Mouse (Mus musculus): ENCODE data around the gene Bglap3. TPM values are rescaled to one million over a fixed set of nuclear protein-coding genes. Genes with fewer than 3 reads are reported as not detected.

Gene Bglap3
- polyA plus RNA-seq, 1 experiment from 2014 or later: 0.28 TPM

- no peak for ATAC-seq (ENCODE audit: low read depth)
- H3K36me3 ChIP-seq (ENCODE audit: control insufficient read depth, insufficient read depth, low read length): no peaks in the 10 kb centered on the region
- H3K27ac ChIP-seq (ENCODE audit: low read depth, low read length): no peak overlapping the region
- H3K9me3 ChIP-seq (ENCODE audit: control insufficient read depth, low read length): no peaks in the 10 kb centered on the region
- no peaks in the 10 kb centered on the region for H3K27me3 ChIP-seq (ENCODE audit: control insufficient read depth, insufficient read depth, low read length)
- H3K4me3 ChIP-seq (ENCODE audit: low read depth, low read length): no peak overlapping the region
- 20% methylated on average over 2 of the region's 2 CpGs for WGBS
- no peak overlapping the region for H3K9ac ChIP-seq (replicated peaks; ENCODE audit: low read depth, low read length)
- H3K4me1 ChIP-seq (ENCODE audit: control insufficient read depth, insufficient read depth, low read length): peaks cover 4% of the 10 kb centered on the region
- H3K4me2 ChIP-seq (ENCODE audit: low read depth, low read length): no peak overlapping the region
Observed at GRCm38 (mm10) chr3:88331282-88331681, 41.3 kb downstream of the Bglap3 start.

GRCm38 (mm10) chr3:88328956-88329355 is 43.6 kb downstream of the Bglap3 start:
- 59% methylated on average over 5 of the region's 5 CpGs for WGBS
- H3K4me2 ChIP-seq (ENCODE audit: low read depth, low read length): no peak overlapping the region
- H3K9me3 ChIP-seq (ENCODE audit: control insufficient read depth, low read length): no peaks in the 10 kb centered on the region
- H3K9ac ChIP-seq (replicated peaks; ENCODE audit: low read depth, low read length): no peak overlapping the region
- no peaks in the 10 kb centered on the region for H3K36me3 ChIP-seq (ENCODE audit: control insufficient read depth, insufficient read depth, low read length)
- H3K27me3 ChIP-seq (ENCODE audit: control insufficient read depth, insufficient read depth, low read length): no peaks in the 10 kb centered on the region
- H3K4me3 ChIP-seq (ENCODE audit: low read depth, low read length): no peak overlapping the region
- H3K27ac ChIP-seq (ENCODE audit: low read depth, low read length): no peak overlapping the region
- no peak for ATAC-seq (ENCODE audit: low read depth)
- H3K4me1 ChIP-seq (ENCODE audit: control insufficient read depth, insufficient read depth, low read length): peaks cover 7% of the 10 kb centered on the region

GRCm38 (mm10) chr3:88324951-88325405 is 47.6 kb downstream of the Bglap3 start, which contains the start of gene Glmp:
Gene Glmp (plus strand): TSS chr3:88325023.
- H3K4me2 ChIP-seq (ENCODE audit: low read depth, low read length): peak within 1 kb of the TSS; percentile 80
- WGBS: 2% methylated on average over 10 of the region's 10 CpGs
- peaks cover 7% of the 10 kb centered on the region for H3K4me1 ChIP-seq (ENCODE audit: control insufficient read depth, insufficient read depth, low read length)
- peak within 1 kb of the TSS; percentile 57 for H3K4me3 ChIP-seq (ENCODE audit: low read depth, low read length)
- H3K9me3 ChIP-seq (ENCODE audit: control insufficient read depth, low read length): no peaks in the 10 kb centered on the region
- no peak within 1 kb of the TSS for H3K27ac ChIP-seq (ENCODE audit: low read depth, low read length)
- H3K27me3 ChIP-seq (ENCODE audit: control insufficient read depth, insufficient read depth, low read length): no peaks in the 10 kb centered on the region
- peak within 1 kb of the TSS; percentile 65 for H3K9ac ChIP-seq (replicated peaks; ENCODE audit: low read depth, low read length)
- peaks cover 30% of the 10 kb centered on the region for H3K36me3 ChIP-seq (ENCODE audit: control insufficient read depth, insufficient read depth, low read length)
- peak; percentile 84; the same call in 1 of the 2 replicates for ATAC-seq (ENCODE audit: low read depth)

Other genes with a start within 250 kb of the Bglap3 start
- 19.6 and 20.4 TPM in 2 replicates for gene Mef2d, start 230.4 kb downstream of the Bglap3 start, polyA plus RNA-seq (2014; fragmentation: Nextera tagmentation; extraction: Ambion mirVana)
- 0.51 and 0.85 TPM in 2 replicates for gene Rhbg, start 118.0 kb downstream of the Bglap3 start, polyA plus RNA-seq (2014; fragmentation: Nextera tagmentation; extraction: Ambion mirVana)
- 0.72 TPM in 1 of 2 replicates, not detected in the other for gene Gm38392, start 85.5 kb downstream of the Bglap3 start, polyA plus RNA-seq (2014; fragmentation: Nextera tagmentation; extraction: Ambion mirVana)
- 8.1 and 9.0 TPM in 2 replicates for gene Tsacc, start 75.7 kb downstream of the Bglap3 start, polyA plus RNA-seq (2014; fragmentation: Nextera tagmentation; extraction: Ambion mirVana)
- 427 and 462 TPM in 2 replicates for gene Cct3, start 75.6 kb downstream of the Bglap3 start, polyA plus RNA-seq (2014; fragmentation: Nextera tagmentation; extraction: Ambion mirVana)
- gene Glmp, start 47.7 kb downstream of the Bglap3 start, polyA plus RNA-seq (2014; fragmentation: Nextera tagmentation; extraction: Ambion mirVana): 65.0 and 76.4 TPM in 2 replicates
- gene Tmem79, start 36.6 kb downstream of the Bglap3 start, polyA plus RNA-seq (2014; fragmentation: Nextera tagmentation; extraction: Ambion mirVana): 0.90 and 0.99 TPM in 2 replicates
- 47.6 and 49.0 TPM in 2 replicates for gene Smg5, start 36.5 kb downstream of the Bglap3 start, polyA plus RNA-seq (2014; fragmentation: Nextera tagmentation; extraction: Ambion mirVana)
- gene Paqr6, start 8.2 kb downstream of the Bglap3 start, polyA plus RNA-seq (2014; fragmentation: Nextera tagmentation; extraction: Ambion mirVana): 0.35 and 1.6 TPM in 2 replicates
- not detected in 2 replicates for gene Bglap2, start 6.0 kb upstream of the Bglap3 start, polyA plus RNA-seq (2014; fragmentation: Nextera tagmentation; extraction: Ambion mirVana)
- gene Bglap, start 11.7 kb upstream of the Bglap3 start, polyA plus RNA-seq (2014; fragmentation: Nextera tagmentation; extraction: Ambion mirVana): not detected in 2 replicates
- gene Pmf1, start 37.6 kb upstream of the Bglap3 start, polyA plus RNA-seq (2014; fragmentation: Nextera tagmentation; extraction: Ambion mirVana): 19.3 and 22.2 TPM in 2 replicates
- gene Slc25a44, start 52.4 kb upstream of the Bglap3 start, polyA plus RNA-seq (2014; fragmentation: Nextera tagmentation; extraction: Ambion mirVana): 40.8 and 42.5 TPM in 2 replicates
- gene Sema4a, start 88.4 kb upstream of the Bglap3 start, polyA plus RNA-seq (2014; fragmentation: Nextera tagmentation; extraction: Ambion mirVana): 20.8 and 21.5 TPM in 2 replicates
- 41.0 and 41.4 TPM in 2 replicates for gene Lmna, start 137.2 kb upstream of the Bglap3 start, polyA plus RNA-seq (2014; fragmentation: Nextera tagmentation; extraction: Ambion mirVana)
- gene Mex3a, start 159.7 kb upstream of the Bglap3 start, polyA plus RNA-seq (2014; fragmentation: Nextera tagmentation; extraction: Ambion mirVana): 34.0 and 35.3 TPM in 2 replicates
- gene Rab25, start 175.6 kb upstream of the Bglap3 start, polyA plus RNA-seq (2014; fragmentation: Nextera tagmentation; extraction: Ambion mirVana): not detected in 2 replicates
- gene Lamtor2, start 180.3 kb upstream of the Bglap3 start, polyA plus RNA-seq (2014; fragmentation: Nextera tagmentation; extraction: Ambion mirVana): 97.0 and 106 TPM in 2 replicates
- 43.5 and 44.1 TPM in 2 replicates for gene Ubqln4, start 181.0 kb upstream of the Bglap3 start, polyA plus RNA-seq (2014; fragmentation: Nextera tagmentation; extraction: Ambion mirVana)
- 127 and 143 TPM in 2 replicates for gene Ssr2, start 203.1 kb upstream of the Bglap3 start, polyA plus RNA-seq (2014; fragmentation: Nextera tagmentation; extraction: Ambion mirVana)
- 137 and 145 TPM in 2 replicates for gene Arhgef2, start 233.2 kb upstream of the Bglap3 start, polyA plus RNA-seq (2014; fragmentation: Nextera tagmentation; extraction: Ambion mirVana)